ENCODE assay signal across 19 mouse cellular contexts in genomic region chr4:5328497-5329194, GRCm38 (mm10).
DNase-seq lines count a peak whose midpoint lies in the region; ATAC-seq lines count a peak whose summit lies in the region.
"Had no signal": no experiment of that assay in that cellular context is flagged by ENCODE, and none has a peak within 500 bp of the region (broad histone marks: within the 10 kb centered on the region; RNA-seq: fewer than 3 reads in every experiment).

No protein-coding gene starts in this region.

- intact Hi-C loops in heart, postnatal 25 days (cut with DNase I): no loop called here

- peaks cover 5% of the 10 kb centered on the region; the same call in 1 of the 2 replicates for H3K4me1 ChIP-seq in lung, embryonic 15.5 days
- H3K4me1 ChIP-seq: embryonic facial prominence, embryonic 12.5 days; forebrain, embryonic 12.5 days; hindbrain, embryonic 10.5 days had no signal

- no peak overlapping the region for H3K4me3 ChIP-seq in lung, embryonic 15.5 days
- H3K4me3 ChIP-seq: embryonic facial prominence, embryonic 12.5 days; forebrain, embryonic 12.5 days; hindbrain, embryonic 10.5 days had no signal

- no peak overlapping the region for H3K27ac ChIP-seq in lung, embryonic 15.5 days
- H3K27ac ChIP-seq: embryonic facial prominence, embryonic 12.5 days; forebrain, embryonic 12.5 days; hindbrain, embryonic 10.5 days had no signal

- H3K36me3 ChIP-seq in lung, embryonic 15.5 days: no peaks in the 10 kb centered on the region
- H3K36me3 ChIP-seq: embryonic facial prominence, embryonic 12.5 days; forebrain, embryonic 12.5 days; hindbrain, embryonic 10.5 days had no signal

- peak; percentile 72; the same call in 1 of the 2 replicates for ATAC-seq in lung, embryonic 15.5 days (ENCODE audit: borderline replicate concordance, extremely low read depth, low FRiP score, low TSS enrichment)
- ATAC-seq: forebrain, embryonic 16.5 days; hindbrain, embryonic 16.5 days; inflammation-experienced regulatory T-cells, adult 6 months had no signal

- 14% methylated on average over 5 of the region's 5 CpGs for WGBS in lung, embryonic 15.5 days

- no peak overlapping the region for H3K9ac ChIP-seq in lung, embryonic 15.5 days
- H3K9ac ChIP-seq: embryonic facial prominence, embryonic 12.5 days; forebrain, embryonic 12.5 days had no signal

- no peak overlapping the region for H3K4me2 ChIP-seq in lung, embryonic 15.5 days
- H3K4me2 ChIP-seq: embryonic facial prominence, embryonic 12.5 days; forebrain, embryonic 12.5 days; heart, embryonic 11.5 days had no signal

- peak; percentile 76 for DNase-seq in heart, adult 11 months
- no peak for DNase-seq in heart, postnatal 25 days (ENCODE audit: low spot score)
- DNase-seq in heart, postnatal 4 days: peak; percentile 10
- no peak for DNase-seq in heart, adult 18-20 months
- DNase-seq in lung, postnatal 36 days: no peak
- DNase-seq: adrenal gland, postnatal 10 days; cerebellum, adult 11 months; cerebellum, adult 8-10 months; cerebellum, postnatal 14 days; embryo, embryonic 11 days; gastrocnemius, postnatal 10 days had no signal

- no peaks in the 10 kb centered on the region for H3K9me3 ChIP-seq in lung, embryonic 15.5 days
- H3K9me3 ChIP-seq: embryonic facial prominence, embryonic 12.5 days; forebrain, embryonic 12.5 days; hindbrain, embryonic 10.5 days had no signal

- H3K27me3 ChIP-seq in lung, embryonic 15.5 days: no peaks in the 10 kb centered on the region
- H3K27me3 ChIP-seq: embryonic facial prominence, embryonic 12.5 days; forebrain, embryonic 12.5 days had no signal

Comparison
In these comparisons a context has a peak if more than half of its experiments do, and no peak if none do; other contexts are left out.
1. DNase-seq: peak in heart, adult 11 months (single experiment) and heart, postnatal 4 days (single experiment); none in heart, postnatal 25 days (single experiment), heart, adult 18-20 months (0 of 2) and lung, postnatal 36 days (single experiment).